Mouse (Mus musculus) midbrain, embryonic 11.5 days (tissue): ENCODE measurements at regions not wholly inside any gene's neighbourhood (a gene's known extent, or its start where the extent isn't known, plus 50 kb on each side); places are given as distances from the start of the nearest gene placed in this dataset.
"Not testable (repeated sequence)": the region's sequence is repeated elsewhere in the genome, so short reads cannot be mapped to it uniquely, and the experiment has no call there.

Source experiments
- ATAC-seq: fragments of 200-750 bp; cut with Nextera tagmentation; 2 replicates; pipeline ENCODE4 v1.8.0; 2017; ENCODE audit warnings: moderate TSS enrichment, moderate library complexity; ENCODE audit not compliant: low FRiP score
- DNase-seq: peaks from one replicate; pipeline ENCODE4 v3.0.0; 2015; ENCODE audit warnings: low spot score; ENCODE audit errors: missing footprints
- H3K27ac ChIP-seq: fragments of 300-500 bp; sonication (generic); 2 replicates; pipeline ENCODE4 v1.5.1; 2014; ENCODE audit warnings: low read depth, low read length
- H3K27me3 ChIP-seq: fragments of 300-500 bp; sonication (generic); 2 replicates; pipeline ENCODE4 v1.6.1; 2014; ENCODE audit warnings: mild to moderate bottlenecking, low read length, moderate library complexity, mixed read lengths; ENCODE audit not compliant: control insufficient read depth, insufficient read depth
- H3K36me3 ChIP-seq: fragments of 300-500 bp; sonication (generic); 2 replicates; pipeline ENCODE4 v1.6.1; 2014; ENCODE audit warnings: mild to moderate bottlenecking, low read length, moderate library complexity, mixed read lengths; ENCODE audit not compliant: control insufficient read depth, insufficient read depth
- H3K4me1 ChIP-seq: fragments of 300-500 bp; sonication (generic); 2 replicates; pipeline ENCODE4 v1.6.1; 2014; ENCODE audit warnings: low read length; ENCODE audit not compliant: control insufficient read depth, insufficient read depth
- H3K4me2 ChIP-seq: fragments of 300-500 bp; sonication (generic); 2 replicates; pipeline ENCODE4 v1.6.1; 2014; ENCODE audit warnings: mild to moderate bottlenecking, moderate library complexity
- H3K4me3 ChIP-seq: fragments of 300-500 bp; sonication (generic); 2 replicates; pipeline ENCODE4 v1.5.1; 2014; ENCODE audit warnings: low read depth, low read length
- H3K9ac ChIP-seq: fragments of 300-500 bp; sonication (generic); 2 replicates; pipeline ENCODE4 v1.6.1; 2014; ENCODE audit warnings: low read length
- H3K9me3 ChIP-seq: fragments of 300-500 bp; sonication (generic); 2 replicates; pipeline ENCODE4 v1.6.1; 2016; ENCODE audit warnings: low read length; ENCODE audit not compliant: control insufficient read depth
- WGBS: fragments of 180-500 bp; shearing (Covaris S2); extraction: QIAGEN DNeasy Blood & Tissue Kit; methylation state at CpG from one replicate; pipeline ENCODE4 v1.1.7; 2014; 5-methylcytosine and 5-hydroxymethylcytosine counted together

DNA sequence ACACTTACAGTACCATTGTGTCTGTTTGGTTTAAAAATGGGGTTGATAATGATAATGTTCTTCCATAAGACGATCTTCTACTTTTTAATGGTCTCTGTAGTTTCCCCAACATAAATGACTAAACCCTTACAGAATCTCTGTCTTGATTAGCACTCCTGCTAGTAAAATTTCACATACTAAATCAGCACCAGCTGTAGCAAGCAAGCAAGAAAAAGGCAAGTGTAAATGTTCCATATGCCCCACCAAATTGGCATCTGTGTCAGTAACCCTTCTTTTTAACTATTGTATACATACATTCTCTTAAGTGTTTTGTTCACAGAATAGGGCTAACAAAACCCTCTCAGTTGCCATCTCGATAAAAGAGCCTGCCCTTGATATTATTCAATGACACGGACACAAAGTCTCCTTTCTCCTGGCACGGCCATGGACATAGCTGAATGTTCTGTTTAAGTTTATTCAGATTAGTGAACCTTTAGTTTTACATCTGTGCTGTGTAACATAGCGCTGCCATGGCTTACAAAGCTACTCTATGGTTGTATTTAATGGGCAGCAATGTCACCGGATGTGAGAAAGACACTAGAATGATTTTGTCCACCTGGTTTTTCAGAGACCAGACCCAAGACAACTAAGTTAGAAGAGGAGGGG is 414.3 kb downstream of the Gtdc1 start:
- no peak for ATAC-seq
- H3K27me3 ChIP-seq, result no peaks in the 10 kb centered on the region
- H3K9ac ChIP-seq, result no peak overlapping the region
- H3K4me3 ChIP-seq, result no peak overlapping the region
- WGBS, result 72% methylated on average over 6 of the region's 6 CpGs
- no peaks in the 10 kb centered on the region for H3K9me3 ChIP-seq
- no peak overlapping the region for H3K4me2 ChIP-seq
- H3K27ac ChIP-seq, result no peak overlapping the region
- H3K4me1 ChIP-seq, result no peaks in the 10 kb centered on the region
- no peaks in the 10 kb centered on the region for H3K36me3 ChIP-seq
- DNase-seq, result no peak

DNA sequence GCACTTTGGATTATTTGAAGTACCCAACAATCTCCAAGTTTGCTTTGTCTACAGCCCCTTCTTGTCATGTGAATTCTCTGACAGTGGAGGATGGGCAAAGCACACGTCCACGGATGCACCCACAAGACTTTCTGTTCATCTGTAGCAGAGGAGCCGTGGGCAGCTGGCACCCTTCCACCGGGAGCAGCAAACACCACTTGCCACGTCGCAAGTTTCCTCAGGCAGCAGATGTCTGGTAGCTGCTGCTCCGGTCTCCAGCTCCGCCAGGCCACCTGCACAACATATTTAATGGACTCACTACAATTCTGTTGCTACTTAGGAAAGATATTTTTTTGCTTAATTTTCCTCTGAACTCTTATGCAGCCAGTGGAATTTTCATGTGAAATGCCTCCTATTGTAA is 415.1 kb downstream of the Gtdc1 start:
- 77% methylated on average over 8 of the region's 8 CpGs for WGBS
- Histone ChIP-seq H3K27ac (no peak overlapping the region), H3K4me2 (no peak overlapping the region), H3K9ac (no peak overlapping the region), H3K4me3 (no peak overlapping the region), H3K27me3 (no peaks in the 10 kb centered on the region), H3K36me3 (no peaks in the 10 kb centered on the region), H3K4me1 (no peaks in the 10 kb centered on the region), H3K9me3 (no peaks in the 10 kb centered on the region)
- no peak for ATAC-seq
- no peak for DNase-seq

DNA sequence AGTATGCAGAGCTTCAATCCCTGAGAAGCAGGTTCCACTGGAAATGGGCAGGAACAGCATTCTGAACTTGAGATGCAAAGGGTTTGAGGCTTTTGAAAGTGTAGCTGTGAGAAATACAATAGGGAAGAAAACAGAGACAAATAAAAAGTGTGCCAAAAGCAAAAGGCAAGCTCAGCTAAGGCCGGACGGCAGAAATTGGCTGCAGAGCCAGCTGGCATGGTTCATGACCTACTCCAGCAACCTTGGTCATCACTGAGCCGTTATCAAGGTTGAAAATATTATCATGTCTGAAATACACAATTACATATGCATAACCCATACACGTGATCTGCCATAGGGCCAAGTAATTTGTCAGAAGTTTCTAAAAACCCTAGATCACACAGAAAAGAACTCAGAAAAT is 418.4 kb downstream of the Gtdc1 start:
- ATAC-seq, result no peak
- H3K4me1 ChIP-seq, result no peaks in the 10 kb centered on the region
- no peaks in the 10 kb centered on the region for H3K36me3 ChIP-seq
- H3K9me3 ChIP-seq, result no peaks in the 10 kb centered on the region
- H3K9ac ChIP-seq, result no peak overlapping the region
- no peak overlapping the region for H3K4me3 ChIP-seq
- no peak overlapping the region for H3K4me2 ChIP-seq
- 86% methylated on average over 4 of the region's 4 CpGs for WGBS
- no peak overlapping the region for H3K27ac ChIP-seq
- no peaks in the 10 kb centered on the region for H3K27me3 ChIP-seq
- DNase-seq, result no peak

DNA sequence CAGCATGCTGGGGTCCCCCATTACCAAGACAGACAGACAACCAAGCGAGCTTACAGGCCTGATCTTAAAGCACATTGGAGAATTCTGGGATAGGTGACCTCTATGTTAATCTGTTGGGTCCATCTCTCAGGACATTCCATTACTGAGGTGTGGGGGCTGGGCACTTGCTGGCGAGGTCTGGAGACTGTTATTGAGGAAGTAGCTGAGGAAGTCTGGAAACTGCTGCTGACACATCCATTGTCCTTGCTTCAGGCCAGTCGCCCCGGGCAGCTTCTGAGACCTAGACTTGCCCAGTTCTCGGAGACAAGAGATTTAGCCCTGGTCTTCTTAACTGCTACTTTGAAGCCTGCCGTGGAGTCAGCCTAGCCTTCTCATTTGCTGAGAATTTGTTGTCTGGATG is 423.2 kb downstream of the Gtdc1 start:
- Histone ChIP-seq H3K36me3 (no peaks in the 10 kb centered on the region), H3K27me3 (no peaks in the 10 kb centered on the region), H3K4me2 (no peak overlapping the region), H3K27ac (no peak overlapping the region), H3K4me3 (no peak overlapping the region), H3K9ac (no peak overlapping the region), H3K9me3 (no peaks in the 10 kb centered on the region), H3K4me1 (no peaks in the 10 kb centered on the region)
- 74% methylated on average over 6 of the region's 6 CpGs for WGBS
- DNase-seq (no peak), ATAC-seq (peak; percentile 38; the same call in 1 of the 2 replicates)

DNA sequence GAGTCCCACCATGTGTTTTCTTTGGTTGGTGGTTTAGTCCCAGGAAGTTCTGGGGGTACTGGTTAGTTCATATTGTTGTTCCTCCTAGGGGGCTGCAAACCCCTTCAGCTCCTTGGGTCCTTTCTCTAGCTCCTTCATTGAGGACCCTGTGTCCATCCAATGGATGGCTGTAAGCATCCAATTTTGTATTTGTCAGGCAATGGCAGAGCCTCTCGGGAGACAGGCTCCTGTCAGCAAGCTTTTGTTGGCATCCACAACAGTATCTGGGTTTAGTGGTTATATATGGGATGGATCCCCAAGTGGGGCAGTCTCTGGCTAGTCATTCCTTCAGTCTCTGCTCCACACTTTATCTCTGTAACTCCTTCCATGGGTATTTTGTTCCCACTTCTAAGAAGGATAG is 436.7 kb downstream of the Gtdc1 start:
- H3K4me3 ChIP-seq, H3K9ac ChIP-seq, H3K27me3 ChIP-seq, H3K9me3 ChIP-seq, H3K4me1 ChIP-seq, H3K36me3 ChIP-seq, H3K27ac ChIP-seq, H3K4me2 ChIP-seq, ATAC-seq: not testable (repeated sequence)
- WGBS, result 88% methylated on average over 1 of the region's 1 CpGs
- peak; percentile 51 for DNase-seq

DNA sequence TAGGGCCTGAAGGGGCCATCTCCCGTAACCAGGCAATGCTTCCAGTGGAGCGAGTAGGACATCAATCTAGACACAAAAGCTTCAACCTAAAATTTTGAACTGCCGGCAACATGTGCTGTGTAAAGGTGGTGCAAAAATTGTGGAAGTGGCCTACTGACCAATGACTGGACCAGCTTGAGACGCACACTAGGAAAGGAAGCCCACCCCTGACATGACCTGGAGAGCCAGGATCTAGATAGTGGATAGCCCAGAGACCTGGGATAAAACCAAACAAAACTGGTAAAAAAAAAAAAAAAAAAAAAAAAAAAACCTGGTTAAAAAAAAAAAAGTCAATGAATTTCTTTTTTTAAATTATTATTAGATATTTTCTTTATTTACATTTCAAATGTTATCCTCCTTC is 437.2 kb downstream of the Gtdc1 start:
- Histone ChIP-seq H3K9me3 (no peaks in the 10 kb centered on the region), H3K36me3 (no peaks in the 10 kb centered on the region), H3K9ac (no peak overlapping the region), H3K4me2 (no peak overlapping the region), H3K27me3 (no peaks in the 10 kb centered on the region), H3K4me3 (no peak overlapping the region), H3K27ac (no peak overlapping the region), H3K4me1 (no peaks in the 10 kb centered on the region)
- 95% methylated on average over 4 of the region's 4 CpGs for WGBS
- no peak for ATAC-seq
- DNase-seq, result peak; percentile 74

DNA sequence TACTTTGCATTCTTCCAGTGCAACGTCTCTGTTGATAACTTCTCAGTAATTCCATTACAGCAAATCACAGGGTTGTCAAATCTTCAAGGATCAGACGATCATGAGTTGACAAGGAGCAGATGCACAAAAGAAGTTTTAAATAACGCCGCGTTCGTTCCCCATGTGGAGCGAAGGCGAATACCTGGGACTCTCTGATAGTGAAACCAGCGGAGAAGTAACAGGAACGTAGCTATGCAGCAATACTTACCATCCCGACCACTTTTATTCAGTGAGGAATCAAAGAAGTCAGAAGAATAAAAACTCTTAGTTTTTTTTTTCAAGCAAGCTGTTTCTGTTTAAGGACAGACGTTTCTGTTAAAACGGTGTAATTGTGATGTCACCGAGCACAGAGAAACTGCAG is 441.6 kb downstream of the Gtdc1 start:
- Histone ChIP-seq H3K9me3 (no peaks in the 10 kb centered on the region; the same call in 1 of the 2 replicates), H3K27me3 (no peaks in the 10 kb centered on the region), H3K4me2 (no peak overlapping the region), H3K9ac (no peak overlapping the region), H3K27ac (no peak overlapping the region), H3K4me1 (no peaks in the 10 kb centered on the region), H3K4me3 (no peak overlapping the region), H3K36me3 (no peaks in the 10 kb centered on the region)
- ATAC-seq (no peak), DNase-seq (no peak)
- WGBS, result 83% methylated on average over 14 of the region's 14 CpGs

DNA sequence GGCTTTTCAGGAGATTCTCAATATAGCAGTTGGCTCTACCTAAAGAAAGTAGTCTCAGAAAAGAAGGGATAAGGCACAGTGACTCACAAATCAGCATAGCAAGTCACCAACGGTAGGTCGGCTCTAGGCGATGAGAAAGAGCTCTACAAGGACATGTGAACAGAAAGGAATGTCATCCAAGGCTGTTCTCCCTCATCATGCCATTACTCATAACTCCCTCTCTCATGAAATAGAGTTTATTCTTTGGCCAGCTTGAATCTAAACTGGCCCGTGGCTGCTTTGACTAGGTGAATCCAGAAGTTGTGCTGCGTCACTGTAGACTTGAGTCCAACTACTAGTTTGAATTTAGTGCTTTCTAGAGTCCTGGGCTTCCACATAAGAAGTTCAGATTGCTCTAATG is 447.7 kb downstream of the Gtdc1 start:
- Histone ChIP-seq H3K9me3 (no peaks in the 10 kb centered on the region; the same call in 1 of the 2 replicates), H3K27me3 (no peaks in the 10 kb centered on the region), H3K4me1 (no peaks in the 10 kb centered on the region; the same call in 1 of the 2 replicates), H3K9ac (no peak overlapping the region), H3K27ac (no peak overlapping the region), H3K4me3 (no peak overlapping the region), H3K4me2 (no peak overlapping the region), H3K36me3 (no peaks in the 10 kb centered on the region)
- WGBS, result 97% methylated on average over 5 of the region's 5 CpGs
- DNase-seq (no peak), ATAC-seq (no peak)

GRCm38 (mm10) chr2:44475456-44475855 is 452.0 kb downstream of the Gtdc1 start:
- no peaks in the 10 kb centered on the region for H3K36me3 ChIP-seq
- ATAC-seq (no peak), DNase-seq (no peak)
- peaks cover 2% of the 10 kb centered on the region; the same call in 1 of the 2 replicates for H3K4me1 ChIP-seq
- H3K4me3 ChIP-seq, result no peak overlapping the region
- 75% methylated on average over 1 of the region's 1 CpGs for WGBS
- no peaks in the 10 kb centered on the region for H3K27me3 ChIP-seq
- H3K4me2 ChIP-seq, result no peak overlapping the region
- no peaks in the 10 kb centered on the region for H3K9me3 ChIP-seq
- H3K27ac ChIP-seq, result no peak overlapping the region
- no peak overlapping the region for H3K9ac ChIP-seq
